Mouse (Mus musculus): ENCODE measurements around the gene Gm42417.

Gene Gm42417

GRCm38 (mm10) chr1:36524058-36524457, 15.2 kb downstream of the Gm42417 start:
- in situ Hi-C loops (cut with MseI, MboI), result no loop called here

- in situ Hi-C loops (cut with MseI, MboI), result no loop called here
These were observed 15.8 kb downstream of the Gm42417 start for GRCm38 (mm10) chr1:36523332-36524013.

GRCm38 (mm10) chr1:36522210-36522609, 17.0 kb downstream of the Gm42417 start:
- in situ Hi-C loops (cut with MseI, MboI), result no loop called here

GRCm38 (mm10) chr1:36519626-36520025, 19.6 kb downstream of the Gm42417 start:
- in situ Hi-C loops (cut with MseI, MboI), result no loop called here

- in situ Hi-C loops (cut with MseI, MboI), result no loop called here
These were observed 21.0 kb downstream of the Gm42417 start for GRCm38 (mm10) chr1:36518259-36518658.

GRCm38 (mm10) chr1:36513718-36514117, 25.5 kb downstream of the Gm42417 start:
- in situ Hi-C loops (cut with MseI, MboI), result no loop called here

DNA sequence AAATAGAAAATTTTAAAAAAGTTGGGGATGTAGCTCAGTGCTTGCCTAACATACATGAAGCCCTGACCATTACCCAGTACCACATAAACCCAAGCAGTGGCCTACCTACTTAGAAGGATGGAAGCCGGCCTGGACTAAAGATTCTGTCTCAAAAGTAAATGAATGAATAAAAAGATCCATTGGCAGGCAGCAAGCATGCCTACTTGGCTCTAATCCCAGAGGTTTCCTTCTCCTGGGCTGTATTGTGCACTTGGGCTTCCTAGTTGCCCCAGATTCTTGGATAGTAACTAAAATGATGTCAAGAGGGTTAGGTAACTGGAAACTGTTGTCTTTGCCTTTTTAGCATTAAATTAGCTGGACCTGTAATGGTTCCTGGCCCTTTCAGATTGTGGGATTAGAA, 25.9 kb downstream of the Gm42417 start:
- in situ Hi-C loops (cut with MseI, MboI), result no loop called here

DNA sequence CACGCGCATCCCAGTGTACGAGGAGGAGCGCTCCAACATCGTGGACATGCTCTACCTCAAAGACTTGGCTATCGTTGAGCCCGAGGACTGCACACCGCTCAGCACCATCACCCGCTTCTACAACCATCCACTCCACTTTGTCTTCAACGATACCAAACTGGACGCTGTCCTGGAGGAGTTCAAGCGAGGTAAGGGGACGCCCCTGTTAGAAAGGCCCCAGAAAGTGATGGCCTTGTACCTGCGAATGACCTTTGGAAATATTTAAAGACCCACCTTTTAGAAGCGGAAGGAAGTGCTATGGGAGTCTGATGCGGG, 26.3 kb downstream of the Gm42417 start:
- in situ Hi-C loops (cut with MseI, MboI), result no loop called here

DNA sequence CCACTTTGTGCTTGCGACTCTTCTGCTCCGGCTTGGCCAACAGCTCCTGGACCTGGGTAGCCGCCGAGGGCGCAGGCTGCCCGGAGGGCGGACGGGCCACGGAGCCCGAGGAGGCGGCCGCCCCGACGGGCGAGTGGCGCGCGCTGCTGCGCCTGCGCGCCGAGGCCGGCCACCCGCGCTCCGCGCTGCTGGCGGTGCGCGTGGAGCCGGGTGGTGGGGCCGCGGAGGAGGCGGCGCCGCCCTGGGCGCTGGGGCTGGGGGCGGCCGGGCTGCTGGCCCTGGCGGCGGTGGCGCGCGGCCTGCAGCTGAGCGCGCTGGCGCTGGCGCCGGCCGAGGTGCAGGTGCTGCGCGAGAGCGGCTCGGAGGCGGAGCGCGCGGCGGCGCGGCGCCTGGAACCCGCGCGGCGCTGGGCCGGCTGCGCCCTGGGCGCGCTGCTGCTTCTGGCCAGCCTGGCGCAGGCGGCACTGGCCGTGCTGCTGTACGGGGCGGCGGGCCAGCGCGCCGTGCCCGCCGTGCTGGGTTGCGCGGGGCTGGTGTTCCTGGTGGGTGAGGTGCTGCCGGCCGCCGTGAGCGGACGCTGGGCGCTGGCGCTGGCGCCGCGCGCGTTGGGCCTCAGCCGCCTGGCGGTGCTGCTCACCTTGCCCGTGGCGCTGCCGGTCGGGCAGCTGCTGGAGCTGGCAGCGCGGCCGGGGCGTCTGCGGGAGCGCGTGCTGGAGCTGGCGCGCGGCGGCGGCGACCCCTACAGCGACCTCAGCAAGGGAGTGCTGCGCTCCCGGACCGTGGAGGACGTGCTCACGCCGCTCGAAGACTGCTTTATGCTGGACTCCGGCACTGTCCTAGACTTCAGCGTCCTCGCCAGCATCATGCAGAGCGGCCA, 26.9 kb downstream of the Gm42417 start:
- in situ Hi-C loops (cut with MseI, MboI), result no loop called here

- in situ Hi-C loops (cut with MseI, MboI), result no loop called here
These were observed 27.8 kb downstream of the Gm42417 start, which contains the start of gene Cnnm3 for GRCm38 (mm10) chr1:36511289-36512021. TSS of gene Cnnm3 (plus strand) at chr1:36511867.

GRCm38 (mm10) chr1:36508238-36508637, 31.0 kb downstream of the Gm42417 start:
- in situ Hi-C loops (cut with MseI, MboI), result no loop called here

DNA sequence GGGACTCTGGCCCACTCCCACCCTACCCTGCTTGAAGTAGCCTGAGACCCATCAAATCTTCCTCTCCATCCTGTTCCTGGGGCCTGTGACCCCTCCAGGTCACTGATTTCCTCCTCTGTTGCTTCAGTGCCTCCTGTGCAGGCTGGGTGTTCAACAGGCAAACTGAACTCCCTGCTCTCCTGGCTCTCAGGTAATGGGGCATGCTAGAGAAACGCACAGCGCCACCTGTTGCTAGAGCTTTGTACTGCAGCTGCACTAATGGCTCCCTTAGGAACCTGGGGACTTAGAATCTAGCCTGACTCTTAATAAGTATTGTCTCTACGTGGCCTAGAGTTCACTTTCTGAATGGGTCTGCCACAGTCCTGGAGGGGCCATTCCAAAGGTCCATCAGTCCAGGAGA, 38.0 kb downstream of the Gm42417 start:
- in situ Hi-C loops (cut with MseI, MboI), result no loop called here

DNA sequence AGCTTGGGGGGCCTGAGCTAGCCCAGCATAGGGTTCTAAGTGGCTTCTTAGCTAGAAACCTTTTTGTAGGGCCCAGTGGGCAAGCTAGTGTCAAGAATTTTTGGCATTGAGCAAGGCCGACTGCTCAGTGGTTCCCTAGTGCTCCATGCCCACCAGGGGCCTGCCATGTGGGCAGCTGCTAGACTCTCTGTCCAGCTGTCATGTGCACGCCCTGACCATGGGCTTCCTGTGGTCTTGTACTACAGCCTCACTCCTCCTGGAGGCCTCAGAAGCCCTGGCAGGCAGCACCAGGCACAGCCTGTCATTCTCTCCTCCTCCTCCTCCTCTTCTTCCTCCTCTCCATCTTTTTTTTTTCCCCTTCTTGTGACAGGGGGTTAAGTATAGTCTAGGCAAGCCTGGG, 41.9 kb downstream of the Gm42417 start:
- in situ Hi-C loops (cut with MseI, MboI), result no loop called here

DNA sequence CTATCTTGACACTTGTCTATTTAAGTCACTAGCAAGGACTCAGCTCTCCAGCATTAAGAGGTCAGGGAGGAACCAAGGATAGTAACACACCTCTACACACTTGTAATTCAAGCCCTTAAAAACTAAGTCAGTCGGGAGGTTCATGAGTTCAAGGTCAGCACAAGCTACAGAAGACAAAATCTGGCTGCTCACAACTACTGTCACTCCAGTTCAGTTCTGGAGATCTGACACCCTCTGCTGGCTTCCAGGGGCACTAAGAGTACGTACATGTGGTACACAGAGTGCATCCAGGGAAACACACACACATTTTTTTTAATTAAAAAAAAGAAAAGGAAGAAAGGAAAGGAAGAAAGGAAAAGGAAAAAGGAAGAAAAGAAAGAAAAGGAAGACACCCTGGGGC, 42.5 kb downstream of the Gm42417 start:
- in situ Hi-C loops (cut with MseI, MboI), result no loop called here

DNA sequence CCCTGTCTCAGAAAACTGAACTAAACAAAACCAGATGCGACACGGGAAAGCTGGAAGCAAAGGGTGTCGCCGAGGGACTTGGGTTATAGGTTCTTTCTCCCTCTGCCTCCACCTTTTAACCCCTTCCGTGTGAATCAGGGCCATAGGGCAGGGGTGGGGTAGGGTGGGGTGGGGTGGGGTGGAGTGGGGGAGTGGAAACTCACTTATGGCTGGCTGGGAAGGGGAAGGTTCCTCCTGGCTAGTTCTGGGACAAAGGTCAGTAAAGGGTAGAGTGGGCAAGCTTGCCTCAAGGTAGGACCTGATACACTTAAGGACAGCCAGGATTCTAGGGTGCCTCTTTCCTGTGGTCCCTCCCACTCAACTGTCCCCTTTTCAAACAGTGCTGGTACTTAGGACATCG, 45.9 kb downstream of the Gm42417 start:
- in situ Hi-C loops (cut with MseI, MboI), result no loop called here

GRCm38 (mm10) chr1:36492416-36493139, 46.7 kb downstream of the Gm42417 start:
- in situ Hi-C loops (cut with MseI, MboI), result no loop called here

- in situ Hi-C loops (cut with MseI, MboI), result no loop called here
These were observed 49.6 kb downstream of the Gm42417 start for GRCm38 (mm10) chr1:36489661-36490060.

DNA sequence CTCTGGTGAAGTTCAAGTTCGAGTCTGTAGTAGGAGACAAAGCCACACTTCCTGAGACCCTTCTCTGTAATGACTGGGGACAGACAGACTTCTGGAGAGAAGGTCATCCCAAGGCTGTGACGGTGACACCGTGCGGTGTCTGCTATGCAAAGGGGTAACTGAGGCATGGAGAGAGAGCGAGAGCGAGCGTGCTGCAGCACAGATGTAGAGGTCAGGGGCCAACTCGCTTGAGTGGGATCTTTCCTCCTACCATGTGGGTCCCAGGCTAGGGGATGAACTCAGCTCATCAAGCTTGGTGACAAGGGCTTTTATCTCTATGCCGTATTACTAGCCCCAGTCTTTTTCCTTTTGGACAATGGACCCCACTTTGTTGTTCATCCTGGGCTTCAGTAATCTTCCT, 52.1 kb downstream of the Gm42417 start:
- in situ Hi-C loops (cut with MseI, MboI), result no loop called here

- in situ Hi-C loops (cut with MseI, MboI), result no loop called here
These were observed 54.1 kb downstream of the Gm42417 start for GRCm38 (mm10) chr1:36485080-36485479.

DNA sequence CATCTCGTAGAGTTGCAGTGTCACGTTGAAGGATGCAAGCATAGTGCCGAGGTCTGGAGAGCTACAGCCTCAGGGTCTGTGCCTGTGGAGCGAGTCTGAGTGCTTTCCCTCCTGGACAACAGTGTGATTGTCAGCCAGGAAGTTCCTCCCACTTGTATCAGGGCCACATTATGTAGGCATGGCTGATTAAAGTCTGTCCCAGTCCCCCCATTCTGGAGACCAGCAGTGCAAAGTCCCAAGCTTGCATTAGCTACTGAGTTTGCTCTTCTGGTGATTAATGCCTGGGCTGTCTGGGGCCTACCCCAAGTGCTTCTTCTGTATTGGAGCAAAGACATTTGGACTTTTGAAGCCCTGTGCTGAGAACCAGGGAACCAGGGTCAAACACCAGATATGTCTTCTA, 55.4 kb downstream of the Gm42417 start:
- in situ Hi-C loops (cut with MseI, MboI), result no loop called here
